ENCODE assay signal across 7 mouse cellular contexts in the genomic region with DNA sequence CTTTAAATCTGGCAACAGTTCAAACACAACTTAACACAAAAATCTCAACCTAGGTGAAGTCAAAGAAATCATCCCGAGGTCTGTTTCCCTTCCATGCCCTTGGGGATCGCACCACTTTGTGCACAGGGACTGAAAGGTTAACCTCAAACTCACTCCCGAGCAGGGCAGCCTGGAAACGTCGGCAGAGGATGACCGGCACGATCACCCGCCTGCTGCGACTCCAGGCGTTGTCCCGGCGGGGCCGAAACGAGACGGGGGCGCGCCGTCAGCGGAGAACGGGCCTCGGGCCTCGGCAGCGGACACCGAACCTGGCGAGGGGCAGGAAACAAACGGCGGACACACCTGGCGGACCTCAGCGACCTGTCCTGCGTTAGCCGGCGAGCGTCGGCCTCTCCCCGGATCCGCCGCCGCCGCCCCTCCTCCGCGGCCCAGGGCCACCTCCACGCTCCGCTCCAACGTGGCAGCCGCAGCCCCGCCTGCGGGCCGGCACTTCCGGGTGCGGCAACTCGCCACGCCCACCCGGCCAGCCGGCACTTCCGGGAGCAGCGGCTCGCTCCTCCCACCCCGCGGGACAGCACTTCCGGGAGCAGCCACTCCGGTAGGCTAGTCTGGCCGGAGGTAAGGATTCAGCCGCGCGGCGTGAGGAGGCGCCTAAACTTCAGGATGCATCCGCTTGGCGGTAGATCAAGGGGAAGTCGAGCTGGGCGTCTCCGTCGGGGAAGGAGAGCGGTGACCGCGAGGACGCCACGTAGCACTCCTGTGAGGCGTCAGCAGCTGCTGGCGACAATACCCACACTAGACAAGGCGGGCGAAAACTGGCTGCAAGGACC. TPM values are rescaled to one million over a fixed set of nuclear protein-coding genes. Genes with fewer than 3 reads are reported as not detected.
DNase-seq lines count a peak whose midpoint lies in the region; ATAC-seq and TF ChIP-seq lines count a peak whose summit lies in the region.

A gene (minus strand): TSS at position 474 of the 830 bp plus-strand sequence.

- no peaks in the 10 kb centered on the region for H3K9me3 ChIP-seq in intestine, postnatal 0 days (ENCODE audit: control insufficient read depth)
- no peaks in the 10 kb centered on the region for H3K9me3 ChIP-seq in midbrain, embryonic 12.5 days

- peak within 1 kb of the TSS; percentile 68 for H3K4me2 ChIP-seq in intestine, postnatal 0 days (replicated peaks; ENCODE audit: low read depth)
- peak within 1 kb of the TSS; percentile 68 for H3K4me2 ChIP-seq in midbrain, embryonic 12.5 days (replicated peaks)

- TF ChIP-seq POLR2A in small intestine, adult 2 months (IDR thresholded peaks at IDR 0.05; ENCODE audit: low read depth, low read length) = peak; percentile 73; the same call in 1 of the 2 replicates

- ATAC-seq in intestine, postnatal 0 days = peak; percentile 98
- ATAC-seq in midbrain, embryonic 12.5 days (ENCODE audit: low FRiP score, low read depth) = peak; percentile 98

- peak; percentile 34 for TF ChIP-seq CTCF in intestine, postnatal 0 days (IDR thresholded peaks at IDR 0.05; ENCODE audit: low read depth)
- no peak for TF ChIP-seq CTCF in small intestine, adult 2 months (IDR thresholded peaks at IDR 0.05; ENCODE audit: extremely low read depth, insufficient read length, insufficient replicate concordance, low read depth, low read length)

- intact Hi-C loops in left cerebral cortex, postnatal 4 days (cut with DNase I) = no loop called here

- H3K4me1 ChIP-seq in intestine, postnatal 0 days (replicated peaks; ENCODE audit: control insufficient read depth, insufficient read depth, low read length) = 0 out of 2 replicates have a peak, but pooled peaks cover 14% of the 10 kb centered on the region
- H3K4me1 ChIP-seq in midbrain, embryonic 12.5 days = peaks cover 13% of the 10 kb centered on the region; the same call in 1 of the 2 replicates
- peaks cover 14% of the 10 kb centered on the region for H3K4me1 ChIP-seq in small intestine, adult 2 months (ENCODE audit: control insufficient read depth, insufficient read depth, insufficient read length, low read length)

- peak within 1 kb of the TSS; percentile 79 for H3K9ac ChIP-seq in intestine, postnatal 0 days (ENCODE audit: low read depth, low read length)
- peak within 1 kb of the TSS; percentile 84 for H3K9ac ChIP-seq in midbrain, embryonic 12.5 days (replicated peaks)

- DNase-seq in adrenal gland, adult 8-10 months = peak; percentile 98
- peak; percentile 94 for DNase-seq in embryo, embryonic 9.5 days (ENCODE audit: extremely low spot score)
- no peak for DNase-seq in gonadal fat pad, adult 2 months (ENCODE audit: low read depth)
- DNase-seq in left cerebral cortex, postnatal 4 days = peak; percentile 98

- peak within 1 kb of the TSS; percentile 97 for H3K27ac ChIP-seq in intestine, postnatal 0 days (ENCODE audit: low read depth, low read length)
- H3K27ac ChIP-seq in midbrain, embryonic 12.5 days (replicated peaks) = peak within 1 kb of the TSS; percentile 90
- peak within 1 kb of the TSS; percentile 95 for H3K27ac ChIP-seq in small intestine, adult 2 months (ENCODE audit: insufficient read depth, low read depth, low read length)

- under 1% methylated on average over 78 of the region's 82 CpGs for WGBS in intestine, postnatal 0 days
- WGBS in midbrain, embryonic 12.5 days = under 1% methylated on average over 77 of the region's 82 CpGs
- WGBS in small intestine, adult 2 months = under 1% methylated on average over 81 of the region's 82 CpGs

- H3K27me3 ChIP-seq in intestine, postnatal 0 days (replicated peaks; ENCODE audit: control insufficient read depth, insufficient read depth, low read length) = no peaks in the 10 kb centered on the region
- H3K27me3 ChIP-seq in midbrain, embryonic 12.5 days = no peaks in the 10 kb centered on the region
- H3K27me3 ChIP-seq in small intestine, adult 2 months (ENCODE audit: control insufficient read depth, insufficient read depth, low read length) = no peaks in the 10 kb centered on the region

- peak within 1 kb of the TSS; percentile 94 for H3K4me3 ChIP-seq in intestine, postnatal 0 days (ENCODE audit: low read depth, low read length)
- peak within 1 kb of the TSS; percentile 64 for H3K4me3 ChIP-seq in midbrain, embryonic 12.5 days
- peak within 1 kb of the TSS; percentile 89 for H3K4me3 ChIP-seq in small intestine, adult 2 months (ENCODE audit: low read depth, low read length)

- H3K36me3 ChIP-seq in intestine, postnatal 0 days (ENCODE audit: control insufficient read depth, insufficient read depth) = peaks cover 21% of the 10 kb centered on the region
- peaks cover 30% of the 10 kb centered on the region for H3K36me3 ChIP-seq in midbrain, embryonic 12.5 days
- peaks cover 17% of the 10 kb centered on the region for H3K36me3 ChIP-seq in small intestine, adult 2 months (ENCODE audit: control insufficient read depth, insufficient read depth, low read length)

RNA-seq across cellular contexts. Expression of the gene that starts here (rescaled TPM):
- total RNA-seq in adrenal gland, adult 8-10 months (2022) = 100 to 1,000 TPM; 160 to 183 (median 173) TPM
- polyA plus RNA-seq in gonadal fat pad, adult 2 months (2012; rRNA removed) = 342 and 346 TPM in 2 replicates
- 230 and 242 TPM in 2 replicates for polyA plus RNA-seq in intestine, postnatal 0 days (2015; fragmentation: Nextera tagmentation; extraction: Ambion mirVana)
- total RNA-seq in left cerebral cortex, postnatal 4 days (2021) = 100 to 1,000 TPM; 104 to 115 TPM
- 101 and 108 TPM in 2 replicates for polyA plus RNA-seq in midbrain, embryonic 12.5 days (2016; fragmentation: Nextera tagmentation; extraction: Ambion mirVana)
- 331 and 688 TPM in 2 replicates for polyA plus RNA-seq in small intestine, adult 2 months (2012; rRNA removed)
